Mouse (Mus musculus) erythroid progenitor cell, adult 5-6 weeks (primary cell): ENCODE measurements around the gene Podn. TPM values are rescaled to one million over a fixed set of nuclear protein-coding genes. Genes with fewer than 3 reads are reported as not detected.
"Not testable (repeated sequence)": the region's sequence is repeated elsewhere in the genome, so short reads cannot be mapped to it uniquely, and the experiment has no call there.

Source experiments
- ATAC-seq: replicated peaks from 2 replicates; pipeline ENCODE4 v1.8.0; 2016; ENCODE audit warnings: moderate number of reproducible peaks, mild to moderate bottlenecking, moderate TSS enrichment, inconsistent platforms; ENCODE audit not compliant: poor library complexity, low FRiP score, severe bottlenecking
- total RNA-seq, 2 experiments: library from RNA; stranded (forward) in 1 of 2; stranded (reverse) in 1 of 2; fragments of 150-400 nt in 1 of 2; fragments of 186-747, 209-891 nt in 1 of 2; gene quantifications; 2 replicates each; pipeline versions ENCODE4 v1.2.3 to v1.2.4; 2015 to 2017; ENCODE audit warnings: low replicate concordance in 2 of 2

Podn gene
- total RNA-seq, 2 experiments from 2014 or later: not detected

GRCm38 (mm10) chr4:108080876-108081275 is 15.4 kb downstream of the Podn start:
- ATAC-seq: no peak

- no peak for ATAC-seq
Observed at GRCm38 (mm10) chr4:108079762-108080161, 16.5 kb downstream of the Podn start.

GRCm38 (mm10) chr4:108079191-108079590 is 17.1 kb downstream of the Podn start:
- not testable (repeated sequence) for ATAC-seq

- no peak for ATAC-seq
Observed at GRCm38 (mm10) chr4:108077224-108077955, 18.9 kb downstream of the Podn start.

- no peak for ATAC-seq
Observed at GRCm38 (mm10) chr4:108074204-108074823, 21.9 kb downstream of the Podn start.

- no peak for ATAC-seq
Observed at GRCm38 (mm10) chr4:108072086-108072485, 24.2 kb downstream of the Podn start.

- ATAC-seq: peak; percentile 99
Observed at GRCm38 (mm10) chr4:108071235-108071901, 24.9 kb downstream of the Podn start.

- peak; percentile 58; the same call in 1 of the 2 replicates for ATAC-seq
Observed at GRCm38 (mm10) chr4:108070723-108071122, 25.5 kb downstream of the Podn start.

- no peak for ATAC-seq
Observed at GRCm38 (mm10) chr4:108070286-108070685, 26.0 kb downstream of the Podn start.

- ATAC-seq: no peak
Observed at GRCm38 (mm10) chr4:108068081-108068480, 28.2 kb downstream of the Podn start.

GRCm38 (mm10) chr4:108067261-108067660 is 29.0 kb downstream of the Podn start:
- ATAC-seq: no peak

GRCm38 (mm10) chr4:108066569-108066968 is 29.7 kb downstream of the Podn start:
- ATAC-seq: no peak

- no peak for ATAC-seq
Observed at GRCm38 (mm10) chr4:108065176-108065844, 30.9 kb downstream of the Podn start.

- ATAC-seq: no peak
Observed at GRCm38 (mm10) chr4:108063616-108064015, 32.6 kb downstream of the Podn start.

- ATAC-seq: no peak
Observed at GRCm38 (mm10) chr4:108062524-108062923, 33.7 kb downstream of the Podn start.

- no peak for ATAC-seq
Observed at GRCm38 (mm10) chr4:108060774-108061173, 35.5 kb downstream of the Podn start.

- ATAC-seq: no peak
Observed at GRCm38 (mm10) chr4:108059601-108060379, 36.5 kb downstream of the Podn start.

- ATAC-seq: no peak
Observed at GRCm38 (mm10) chr4:108058166-108058565, 38.1 kb downstream of the Podn start.

GRCm38 (mm10) chr4:108057247-108057646 is 39.0 kb downstream of the Podn start:
- ATAC-seq: no peak

GRCm38 (mm10) chr4:108055873-108056272 is 40.4 kb downstream of the Podn start:
- no peak for ATAC-seq
